Mouse (Mus musculus): ENCODE results near the gene Osbpl7. TPM values are rescaled to one million over a fixed set of nuclear protein-coding genes. Genes with fewer than 3 reads are reported as not detected.

Osbpl7 gene
- total RNA-seq, 2 experiments from 2014 or later = 15.7 to 19.0 TPM

DNA sequence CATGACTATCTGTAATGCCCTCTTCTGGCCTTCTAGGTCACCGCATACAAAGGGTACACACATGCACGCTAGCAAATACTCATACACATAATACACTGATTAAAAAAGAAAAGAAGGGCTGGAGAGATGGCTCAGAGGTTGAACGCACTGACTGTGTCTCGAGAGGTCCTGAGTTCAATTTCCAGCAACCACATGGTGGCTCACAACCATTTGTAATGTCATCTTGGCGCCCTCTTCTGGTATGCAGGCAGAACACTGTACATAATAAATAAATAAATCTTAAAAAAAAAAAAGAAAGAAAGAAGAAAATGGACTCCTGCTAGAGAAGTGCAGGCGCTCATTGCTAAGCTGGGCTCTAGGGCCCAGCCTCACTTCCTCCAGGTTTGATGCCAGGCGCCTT, 4.6 kb upstream of the Osbpl7 start:
- H3K27ac ChIP-seq = no peak overlapping the region
- peak; percentile 66 for TF ChIP-seq CTCF (conservative IDR thresholded peaks at IDR 0.05)
- H3K4me3 ChIP-seq = no peak overlapping the region
- DNase-seq (ENCODE audit: low spot score in 2 of 2) = no peak

DNA sequence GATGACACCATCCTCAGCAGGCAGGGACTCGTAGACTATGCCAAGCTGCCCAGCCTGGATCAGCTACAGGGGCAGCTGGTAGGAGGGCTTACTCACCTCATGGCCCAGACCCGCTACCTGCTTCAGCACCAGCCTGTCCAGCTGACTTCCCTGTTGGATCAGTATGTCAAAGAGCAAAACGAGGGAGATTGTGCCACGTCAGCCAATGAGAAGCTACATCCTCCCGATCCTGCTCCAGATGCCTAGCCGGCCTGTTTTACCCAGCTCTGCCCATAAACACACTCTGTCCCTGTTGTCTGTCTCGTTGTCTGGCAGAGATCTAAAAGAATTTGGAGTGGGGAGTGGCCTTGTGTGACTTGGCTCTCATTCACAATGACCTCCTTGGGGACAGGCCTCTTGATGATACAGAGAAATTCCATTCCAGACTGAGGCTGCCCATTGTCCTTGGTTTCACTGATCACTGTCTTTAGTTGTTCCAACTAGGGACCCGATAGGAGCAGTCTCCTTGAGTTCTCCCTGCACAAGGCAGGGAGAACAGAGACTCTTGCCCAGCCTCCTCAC, 2.3 kb upstream of the Osbpl7 start:
- DNase-seq (ENCODE audit: low spot score in 2 of 2) = no peak
- H3K4me3 ChIP-seq = no peak overlapping the region
- no peak overlapping the region for H3K27ac ChIP-seq
- no peak for TF ChIP-seq CTCF (conservative IDR thresholded peaks at IDR 0.05)

DNA sequence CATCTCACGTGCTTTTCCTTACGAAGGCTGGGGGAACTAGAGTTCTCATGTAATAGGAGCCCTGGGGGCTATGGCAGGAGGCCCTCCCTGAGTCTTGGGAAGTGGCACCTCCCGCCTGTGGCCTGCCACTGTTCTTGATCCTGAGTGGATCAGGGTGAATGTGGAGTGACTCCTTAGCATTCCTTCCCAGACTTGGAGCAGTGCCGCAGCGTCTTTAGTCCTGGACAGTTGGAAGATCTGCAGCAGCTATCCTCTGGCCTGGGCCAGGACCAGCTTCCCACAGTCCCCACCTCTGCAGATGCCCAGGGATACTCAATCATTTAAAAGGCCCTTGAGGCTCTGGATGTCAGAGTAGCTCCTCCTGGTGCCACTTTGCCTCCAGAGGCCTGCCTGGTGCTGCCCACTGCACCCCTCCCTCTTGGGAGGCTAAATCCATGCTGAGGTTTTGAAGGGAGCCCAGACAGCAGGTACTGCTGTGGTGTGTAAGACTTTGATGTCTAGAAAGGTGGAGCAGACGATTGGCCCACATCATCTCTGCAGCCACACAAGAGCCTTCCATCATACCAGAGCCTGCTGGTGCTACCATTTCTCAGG, 839 bp upstream of the Osbpl7 start:
- Histone ChIP-seq H3K4me3 (no peak overlapping the region), H3K27ac (peak overlapping the region; percentile 88; the same call in 1 of the 2 replicates)
- TF ChIP-seq CTCF (conservative IDR thresholded peaks at IDR 0.05) = no peak
- DNase-seq (ENCODE audit: low spot score in 2 of 2) = no peak

DNA sequence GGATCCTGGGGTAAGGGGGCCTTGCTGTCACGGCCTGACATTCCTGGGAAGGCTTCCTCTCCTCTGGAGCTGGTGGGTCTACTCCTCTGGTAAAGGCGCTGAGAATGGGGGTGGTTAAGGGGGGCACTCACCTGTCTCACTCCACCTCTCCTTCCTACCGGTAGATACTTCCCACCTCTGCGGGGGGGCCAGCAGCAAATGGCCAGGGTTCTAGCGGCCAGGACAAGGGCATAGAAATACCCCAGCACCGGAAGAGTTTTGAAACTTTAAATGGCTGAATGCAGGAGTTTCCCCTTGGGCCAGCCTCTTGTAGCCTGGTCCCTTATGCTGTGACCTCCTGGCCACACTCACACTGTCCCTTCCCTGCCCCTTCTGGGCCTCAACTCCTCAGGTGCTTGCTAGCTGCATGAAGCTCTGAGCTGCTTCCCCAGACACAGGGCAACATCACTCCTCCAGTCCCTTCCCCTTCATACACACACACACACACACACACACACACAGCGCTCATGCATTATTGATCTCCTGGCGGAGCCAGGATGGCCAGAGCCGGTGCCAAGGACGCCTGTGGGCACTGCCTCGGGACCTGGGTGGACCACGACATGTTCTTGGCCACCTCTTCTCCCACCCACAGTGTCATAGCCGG, 637 bp downstream of the Osbpl7 start:
- Histone ChIP-seq H3K4me3 (peak overlapping the region; percentile 83), H3K27ac (peak overlapping the region; percentile 88)
- DNase-seq (ENCODE audit: low spot score in 2 of 2) = no peak
- no peak for TF ChIP-seq CTCF (conservative IDR thresholded peaks at IDR 0.05)

DNA sequence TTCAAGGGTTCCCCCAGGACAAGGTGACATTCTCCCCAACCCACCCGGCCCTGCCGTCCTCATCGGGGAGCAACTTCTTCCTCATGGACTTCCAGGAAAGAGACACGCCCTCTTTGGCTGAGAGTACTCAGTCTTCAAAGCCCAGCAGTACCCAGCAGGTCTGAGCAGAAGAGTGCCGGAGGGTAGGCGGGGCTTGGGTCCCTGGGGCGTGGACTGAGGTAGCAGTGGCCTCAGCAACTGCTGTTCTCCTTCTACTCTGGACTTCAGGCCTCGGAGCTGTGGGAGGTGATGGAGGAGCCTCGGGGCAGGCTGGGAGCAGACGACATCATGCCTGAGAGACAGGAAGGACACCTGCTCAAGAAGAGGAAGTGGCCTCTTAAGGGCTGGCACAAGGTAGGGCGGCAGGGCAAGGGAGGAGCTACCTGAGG, 1.8 kb downstream of the Osbpl7 start:
- Histone ChIP-seq H3K27ac (no peak overlapping the region), H3K4me3 (no peak overlapping the region; the same call in 1 of the 2 replicates)
- no peak for TF ChIP-seq CTCF (conservative IDR thresholded peaks at IDR 0.05)
- no peak for DNase-seq (ENCODE audit: low spot score in 2 of 2)

DNA sequence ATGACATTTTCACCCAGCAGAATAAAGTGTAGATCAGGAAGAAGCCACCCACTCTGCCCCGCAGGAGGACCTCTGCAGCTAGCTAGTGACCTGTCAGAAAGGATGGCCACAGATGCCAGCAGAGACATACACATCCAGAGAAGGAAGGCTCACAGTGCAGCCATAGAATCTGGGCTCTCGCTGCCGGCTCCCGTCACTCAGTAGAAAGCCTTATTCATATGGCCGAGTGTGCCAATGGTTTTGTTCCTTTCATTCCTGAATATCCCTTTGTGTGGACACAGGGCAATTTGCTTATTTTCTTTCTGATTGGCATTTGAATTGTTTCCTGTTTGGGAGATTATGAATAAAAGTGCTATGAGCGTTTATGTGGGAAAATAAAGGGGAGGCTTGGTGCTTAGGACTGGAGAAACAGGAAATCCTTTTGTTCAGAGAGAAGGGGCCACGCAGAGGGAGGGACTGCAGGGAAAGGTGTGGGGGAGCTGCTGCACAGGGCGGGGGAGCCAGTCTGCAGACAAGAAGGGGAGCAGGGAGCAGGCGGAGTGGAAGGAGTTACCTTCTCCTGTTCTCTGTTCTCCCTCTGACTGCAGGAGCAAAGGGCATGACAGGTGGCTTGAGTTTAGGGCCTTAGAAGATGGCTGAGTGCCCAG, 13.0 kb downstream of the Osbpl7 start:
- H3K4me3 ChIP-seq = no peak overlapping the region
- no peak for TF ChIP-seq CTCF (conservative IDR thresholded peaks at IDR 0.05)
- peak in 1 of 2 experiments; percentile 38 for DNase-seq (ENCODE audit: low spot score in 2 of 2)
- H3K27ac ChIP-seq = peak overlapping the region; percentile 60

DNA sequence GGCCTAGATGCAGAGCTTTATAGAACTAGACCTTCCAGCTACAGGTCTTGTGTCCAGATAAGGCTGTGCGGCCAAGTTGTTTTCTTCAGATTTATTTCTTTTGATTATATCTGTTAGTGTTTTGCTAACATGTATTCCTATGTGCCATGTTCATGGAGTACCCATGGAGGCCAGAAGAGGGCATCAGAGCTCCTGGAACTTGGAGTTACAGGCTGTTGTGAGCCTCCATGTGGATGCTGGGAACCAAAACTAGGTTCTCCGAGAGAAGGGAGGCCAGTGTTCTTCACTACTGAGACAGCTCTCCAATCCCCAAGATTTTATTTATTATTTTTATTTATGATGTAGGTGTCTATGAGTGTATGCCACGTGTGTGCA, 13.5 kb downstream of the Osbpl7 start:
- no peak for DNase-seq (ENCODE audit: low spot score in 2 of 2)
- TF ChIP-seq CTCF (conservative IDR thresholded peaks at IDR 0.05) = peak; percentile 63
- Histone ChIP-seq H3K27ac (peak overlapping the region; percentile 60), H3K4me3 (no peak overlapping the region)

DNA sequence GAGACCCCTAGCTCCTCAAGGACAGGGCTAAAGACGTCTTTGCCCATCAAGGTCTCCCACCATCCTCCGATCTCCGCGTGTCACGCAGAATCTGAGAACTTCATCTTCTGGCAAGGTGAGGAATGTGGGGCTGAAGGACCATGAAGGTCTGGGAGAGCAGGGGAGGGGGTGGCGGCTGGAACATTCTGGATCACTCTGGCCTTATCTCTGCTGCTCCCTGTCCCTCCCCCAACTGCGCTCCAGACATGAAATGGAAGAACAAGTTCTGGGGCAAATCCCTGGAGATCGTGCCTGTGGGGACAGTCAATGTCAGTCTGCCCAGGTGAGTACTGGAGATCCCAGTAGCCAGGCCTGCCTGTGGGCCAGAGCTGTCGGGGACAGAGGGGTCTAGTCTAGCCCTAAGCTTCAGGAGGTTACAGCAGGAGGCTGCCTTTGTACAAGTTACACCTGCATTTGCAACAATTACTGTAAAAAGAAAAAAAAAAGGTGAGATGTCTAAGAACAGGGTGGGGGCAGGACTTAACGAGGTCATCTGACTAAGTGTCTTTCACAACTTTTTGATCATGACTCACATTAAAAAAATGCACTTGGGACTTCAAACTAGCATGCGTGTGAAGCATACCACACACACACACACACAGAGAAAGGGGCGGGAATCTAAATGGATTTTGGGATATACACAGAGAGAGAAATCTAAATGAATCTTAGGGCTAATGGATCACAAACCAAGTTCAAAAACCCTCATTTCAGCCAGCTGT, 15.3 kb downstream of the Osbpl7 start:
- no peak for DNase-seq (ENCODE audit: low spot score in 2 of 2)
- TF ChIP-seq CTCF (conservative IDR thresholded peaks at IDR 0.05) = no peak
- H3K4me3 ChIP-seq = no peak overlapping the region
- H3K27ac ChIP-seq = no peak overlapping the region

DNA sequence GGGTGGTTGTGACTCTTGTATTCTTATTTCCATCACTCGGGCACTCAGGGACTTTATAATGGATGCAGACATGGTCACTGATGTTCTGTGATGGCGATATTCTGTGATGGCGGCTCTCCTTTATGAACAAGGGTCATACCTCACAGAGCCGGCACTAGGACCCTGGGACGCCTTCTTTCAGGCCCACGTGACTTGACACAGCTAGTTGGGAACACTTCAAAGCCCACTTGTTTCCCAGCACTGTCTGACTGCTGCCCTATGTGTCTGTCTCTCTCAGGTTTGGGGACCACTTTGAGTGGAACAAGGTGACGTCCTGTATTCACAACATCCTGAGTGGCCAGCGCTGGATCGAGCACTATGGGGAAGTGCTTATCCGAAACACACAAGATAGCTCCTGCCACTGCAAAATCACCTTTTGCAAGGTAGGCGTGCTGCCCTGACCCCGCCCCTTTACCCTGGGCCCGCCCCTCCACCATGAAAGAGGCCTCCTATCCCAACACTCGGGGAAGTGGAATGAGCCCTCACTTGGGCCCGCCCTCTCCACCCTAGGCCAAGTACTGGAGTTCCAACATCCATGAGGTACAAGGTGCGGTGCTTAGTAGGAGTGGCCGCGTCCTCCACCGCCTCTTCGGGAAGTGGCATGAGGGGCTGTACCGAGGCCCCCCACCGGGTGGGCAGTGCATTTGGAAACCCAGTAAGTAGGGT, 16.4 kb downstream of the Osbpl7 start:
- no peak for DNase-seq (ENCODE audit: low spot score in 2 of 2)
- Histone ChIP-seq H3K4me3 (no peak overlapping the region), H3K27ac (no peak overlapping the region)
- TF ChIP-seq CTCF (conservative IDR thresholded peaks at IDR 0.05) = no peak

DNA sequence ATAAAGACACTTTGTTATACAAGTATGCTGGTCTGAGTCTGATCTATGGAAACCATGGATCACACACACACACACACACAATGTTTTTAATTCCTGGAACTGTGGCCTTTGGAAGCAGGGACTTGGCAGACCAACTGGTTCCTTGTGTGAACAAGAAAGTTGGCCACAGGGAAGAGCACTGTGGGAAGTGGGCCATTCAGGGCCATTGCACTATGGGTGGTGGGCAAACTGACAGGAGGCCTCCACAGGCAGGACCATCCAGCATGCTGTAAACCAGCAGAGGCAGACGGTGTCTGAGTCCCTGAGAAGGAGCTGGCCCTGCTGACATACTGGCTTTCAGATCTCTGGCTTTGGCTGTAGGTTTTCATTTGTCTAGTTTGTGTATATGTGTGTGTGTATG, 18.9 kb downstream of the Osbpl7 start:
- H3K4me3 ChIP-seq = no peak overlapping the region
- no peak overlapping the region for H3K27ac ChIP-seq
- no peak for TF ChIP-seq CTCF (conservative IDR thresholded peaks at IDR 0.05)
- DNase-seq (ENCODE audit: low spot score in 2 of 2) = no peak

DNA sequence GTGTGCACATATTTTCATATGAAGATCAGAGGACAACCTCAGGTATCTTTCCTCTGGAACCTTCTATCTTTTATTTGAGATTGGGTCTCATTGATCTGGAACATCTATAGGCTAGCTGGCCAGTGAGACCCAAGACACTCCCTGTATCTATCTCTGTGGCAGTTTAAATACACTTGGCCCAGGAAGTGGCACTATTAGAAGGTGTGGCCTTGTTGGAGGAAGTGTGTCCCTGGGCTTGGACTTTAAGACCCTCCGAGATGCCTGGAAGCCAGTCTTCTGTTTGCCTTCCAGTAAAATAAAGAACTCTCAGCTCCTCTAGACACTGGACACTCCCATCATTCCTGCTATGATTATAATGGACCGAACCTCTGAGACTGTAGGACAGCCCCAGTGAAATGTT, 19.3 kb downstream of the Osbpl7 start:
- H3K27ac ChIP-seq = no peak overlapping the region
- no peak overlapping the region for H3K4me3 ChIP-seq
- no peak for TF ChIP-seq CTCF (conservative IDR thresholded peaks at IDR 0.05)
- no peak for DNase-seq (ENCODE audit: low spot score in 2 of 2)

DNA sequence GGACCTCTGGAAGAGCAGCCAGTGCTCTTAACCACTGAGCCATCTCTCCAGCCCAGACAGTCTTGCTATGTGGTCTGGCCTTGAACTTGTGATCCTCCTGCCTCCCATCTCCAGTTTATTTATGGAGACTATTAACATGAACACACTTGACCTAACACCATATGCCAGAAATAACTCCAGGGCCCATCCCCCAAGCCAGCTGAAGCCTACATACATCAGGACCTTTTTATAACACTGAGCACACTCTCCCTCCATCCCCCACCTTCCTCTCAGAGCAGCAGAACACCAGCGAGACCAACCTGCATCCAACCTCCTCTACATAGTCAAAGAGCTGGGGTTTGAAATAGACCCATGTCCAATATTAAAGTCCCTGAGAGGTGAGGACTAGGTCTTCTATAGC, 20.7 kb downstream of the Osbpl7 start:
- no peak for DNase-seq (ENCODE audit: low spot score in 2 of 2)
- TF ChIP-seq CTCF (conservative IDR thresholded peaks at IDR 0.05) = no peak
- Histone ChIP-seq H3K27ac (no peak overlapping the region), H3K4me3 (no peak overlapping the region)

Data from layer of hippocampus, adult 2 months (tissue).